Mouse (Mus musculus) urinary bladder, postnatal 4 days (tissue): ENCODE results near the gene Zfp644.

Source experiments
- DNase-seq, 2 experiments: peaks; one replicate each; pipeline ENCODE4 v3.0.0; 2021 to 2022; ENCODE audit warnings: low spot score in 2 of 2

The Zfp644 gene

GRCm38 (mm10) chr5:106664910-106665309 lies 32.2 kb downstream of the Zfp644 start:
- DNase-seq = no peak

GRCm38 (mm10) chr5:106660867-106661266 lies 36.2 kb downstream of the Zfp644 start:
- DNase-seq = no peak

- no peak for DNase-seq
Observed at GRCm38 (mm10) chr5:106652790-106653328, 44.2 kb downstream of the Zfp644 start.

GRCm38 (mm10) chr5:106652220-106652753 lies 44.8 kb downstream of the Zfp644 start:
- DNase-seq = no peak

GRCm38 (mm10) chr5:106649995-106650394 lies 47.1 kb downstream of the Zfp644 start:
- DNase-seq = no peak

- no peak for DNase-seq
Observed at GRCm38 (mm10) chr5:106649441-106649840, 47.6 kb downstream of the Zfp644 start.

- no peak for DNase-seq
Observed at GRCm38 (mm10) chr5:106643434-106643833, 53.7 kb downstream of the Zfp644 start.

GRCm38 (mm10) chr5:106641876-106642275 lies 55.2 kb downstream of the Zfp644 start:
- no peak for DNase-seq

GRCm38 (mm10) chr5:106640235-106640809 lies 56.8 kb downstream of the Zfp644 start:
- DNase-seq = no peak

- DNase-seq = no peak
Observed at GRCm38 (mm10) chr5:106639627-106640026, 57.5 kb downstream of the Zfp644 start.

- no peak for DNase-seq
Observed at GRCm38 (mm10) chr5:106636423-106636946, 60.6 kb downstream of the Zfp644 start.

GRCm38 (mm10) chr5:106628369-106629149 lies 68.5 kb downstream of the Zfp644 start:
- no peak for DNase-seq

GRCm38 (mm10) chr5:106623337-106623736 lies 73.8 kb downstream of the Zfp644 start:
- no peak for DNase-seq

- no peak for DNase-seq
Observed at GRCm38 (mm10) chr5:106622193-106622592, 74.9 kb downstream of the Zfp644 start.

GRCm38 (mm10) chr5:106620446-106620845 lies 76.6 kb downstream of the Zfp644 start:
- DNase-seq = peak in 1 of 2 experiments; percentile 10

- DNase-seq = no peak
Observed at GRCm38 (mm10) chr5:106615006-106615405, 82.1 kb downstream of the Zfp644 start.

GRCm38 (mm10) chr5:106614570-106614969 lies 82.5 kb downstream of the Zfp644 start:
- no peak for DNase-seq

- DNase-seq = no peak
Observed at GRCm38 (mm10) chr5:106612151-106612550, 84.9 kb downstream of the Zfp644 start.

GRCm38 (mm10) chr5:106608798-106609197 lies 88.3 kb downstream of the Zfp644 start, which contains the start of gene Gm17304:
TSS of gene Gm17304 (plus strand) at chr5:106609098.
- DNase-seq = no peak

GRCm38 (mm10) chr5:106607081-106607480 lies 90.0 kb downstream of the Zfp644 start:
- no peak for DNase-seq

- DNase-seq = no peak
Observed at GRCm38 (mm10) chr5:106605096-106605495, 92.0 kb downstream of the Zfp644 start.

GRCm38 (mm10) chr5:106604381-106604780 lies 92.7 kb downstream of the Zfp644 start:
- DNase-seq = no peak
